Mouse (Mus musculus) erythroblast, embryonic 14.5 days (primary cell): ENCODE data around the gene Dpm1. TPM values are rescaled to one million over a fixed set of nuclear protein-coding genes. Genes with fewer than 3 reads are reported as not detected.
A peak's percentile ranks its signal among the peaks of the same experiment; 100 is the strongest.

Experiments used
- H3K27me3 ChIP-seq: 2 replicates; pipeline ENCODE4 v1.6.1; 2012; ENCODE audit warnings: inconsistent platforms; ENCODE audit not compliant: control insufficient read depth
- H3K36me3 ChIP-seq: 2 replicates; pipeline ENCODE4 v1.6.1; 2012; ENCODE audit warnings: mild to moderate bottlenecking, inconsistent platforms; ENCODE audit not compliant: control insufficient read depth
- H3K4me1 ChIP-seq: 2 replicates; pipeline ENCODE4 v1.6.1; 2012; ENCODE audit warnings: inconsistent platforms; ENCODE audit not compliant: control insufficient read depth
- H3K4me3 ChIP-seq: replicated peaks from 2 replicates; pipeline ENCODE3; 2012; ENCODE audit warnings: moderate library complexity, mild to moderate bottlenecking, inconsistent platforms
- H3K9me3 ChIP-seq: 2 replicates; pipeline ENCODE4 v1.6.1; 2012; ENCODE audit warnings: low read length, inconsistent platforms, mixed read lengths; ENCODE audit not compliant: control insufficient read depth
- GATA1 ChIP-seq: IDR thresholded peaks from 2 replicates; pipeline ENCODE4 v1.6.1; 2012; ENCODE audit warnings: low read length, inconsistent platforms, mixed read lengths
- TAL1 ChIP-seq: IDR thresholded peaks from 3 replicates; pipeline ENCODE4 v1.6.1; 2012; ENCODE audit warnings: low read length, inconsistent platforms, mixed read lengths
- polyA plus RNA-seq: library from polyadenylated mRNA; stranded (reverse); fragments of >175 nt; gene quantifications from 2 replicates; pipeline ENCODE4 v1.2.3, GENCODE M21; 2012

Gene Dpm1
- polyA plus RNA-seq, 1 experiment, result 9.1 TPM

DNA sequence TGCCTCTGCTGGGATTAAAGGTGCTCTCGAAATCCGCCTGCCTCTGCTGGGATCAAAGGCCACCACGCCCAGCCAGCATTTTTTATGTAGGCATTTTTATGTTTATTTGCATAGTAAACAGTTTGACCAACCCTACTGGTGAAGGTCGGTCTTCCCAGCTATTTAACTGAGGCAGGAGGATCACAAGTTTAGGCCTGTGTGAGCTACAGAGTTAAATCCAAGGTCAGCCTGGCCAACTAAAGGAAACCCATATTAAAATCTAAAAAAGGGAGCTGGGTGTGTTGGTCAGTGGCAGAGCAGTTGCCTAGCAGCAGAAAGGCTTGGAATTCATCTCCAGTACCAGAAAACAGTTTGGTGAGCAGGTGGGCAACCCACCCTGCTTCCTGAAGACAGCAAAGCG lies 2.9 kb upstream of the Dpm1 start:
- Histone ChIP-seq H3K36me3 (peaks cover 27% of the 10 kb centered on the region), H3K4me3 (no peak overlapping the region), H3K9me3 (0 out of 2 replicates have a peak, but pooled peaks cover 2% of the 10 kb centered on the region), H3K4me1 (peaks cover 37% of the 10 kb centered on the region), H3K27me3 (no peaks in the 10 kb centered on the region)
- TF ChIP-seq GATA1 (no peak), TAL1 (no peak)

DNA sequence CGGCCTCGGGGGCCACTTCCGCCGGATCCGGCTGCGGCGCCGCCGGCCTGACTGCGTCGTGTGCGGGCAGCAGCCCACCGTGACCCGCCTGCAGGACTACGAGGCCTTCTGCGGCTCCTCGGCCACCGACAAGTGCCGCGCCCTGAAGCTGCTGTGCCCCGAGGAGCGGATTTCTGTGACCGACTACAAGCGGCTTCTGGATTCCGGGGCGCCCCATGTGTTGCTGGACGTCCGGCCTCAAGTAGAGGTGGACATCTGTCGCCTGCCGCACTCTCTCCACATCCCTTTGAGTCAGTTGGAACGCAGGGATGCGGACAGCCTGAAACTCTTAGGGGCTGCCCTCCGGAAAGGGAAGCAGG lies 1.1 kb upstream of the Dpm1 start:
- TF ChIP-seq GATA1 (no peak), TAL1 (no peak)
- Histone ChIP-seq H3K36me3 (peaks cover 44% of the 10 kb centered on the region), H3K4me3 (peak overlapping the region; percentile 100), H3K9me3 (no peaks in the 10 kb centered on the region), H3K27me3 (no peaks in the 10 kb centered on the region), H3K4me1 (peaks cover 45% of the 10 kb centered on the region)

DNA sequence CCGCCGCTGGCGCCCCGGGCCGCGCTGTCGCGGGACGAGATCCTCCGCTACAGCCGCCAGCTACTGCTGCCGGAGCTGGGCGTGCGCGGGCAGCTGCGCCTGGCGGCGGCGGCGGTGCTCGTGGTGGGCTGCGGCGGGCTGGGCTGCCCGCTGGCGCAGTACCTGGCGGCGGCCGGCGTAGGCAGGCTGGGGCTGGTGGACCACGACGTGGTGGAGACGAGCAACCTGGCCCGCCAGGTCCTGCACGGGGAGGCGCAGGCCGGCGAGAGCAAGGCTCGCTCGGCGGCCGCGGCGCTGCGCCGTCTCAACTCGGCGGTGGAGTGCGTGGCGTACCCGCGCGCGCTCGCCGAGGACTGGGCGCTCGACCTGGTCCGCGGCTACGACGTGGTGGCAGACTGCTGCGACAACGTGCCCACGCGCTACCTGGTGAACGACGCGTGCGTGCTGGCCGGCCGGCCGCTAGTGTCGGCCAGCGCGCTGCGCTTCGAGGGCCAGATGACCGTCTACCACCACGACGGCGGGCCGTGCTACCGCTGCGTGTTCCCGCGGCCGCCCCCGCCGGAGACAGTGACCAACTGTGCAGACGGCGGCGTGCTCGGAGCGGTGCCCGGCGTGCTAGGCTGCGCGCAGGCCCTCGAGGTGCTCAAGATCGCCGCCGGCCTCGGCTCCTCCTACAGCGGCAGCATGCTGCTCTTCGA lies 531 bp upstream of the Dpm1 start:
- TF ChIP-seq GATA1 (no peak), TAL1 (no peak)
- H3K36me3 ChIP-seq, result peaks cover 49% of the 10 kb centered on the region
- no peaks in the 10 kb centered on the region for H3K27me3 ChIP-seq
- peak overlapping the region; percentile 100 for H3K4me3 ChIP-seq
- peaks cover 45% of the 10 kb centered on the region for H3K4me1 ChIP-seq
- H3K9me3 ChIP-seq, result no peaks in the 10 kb centered on the region

DNA sequence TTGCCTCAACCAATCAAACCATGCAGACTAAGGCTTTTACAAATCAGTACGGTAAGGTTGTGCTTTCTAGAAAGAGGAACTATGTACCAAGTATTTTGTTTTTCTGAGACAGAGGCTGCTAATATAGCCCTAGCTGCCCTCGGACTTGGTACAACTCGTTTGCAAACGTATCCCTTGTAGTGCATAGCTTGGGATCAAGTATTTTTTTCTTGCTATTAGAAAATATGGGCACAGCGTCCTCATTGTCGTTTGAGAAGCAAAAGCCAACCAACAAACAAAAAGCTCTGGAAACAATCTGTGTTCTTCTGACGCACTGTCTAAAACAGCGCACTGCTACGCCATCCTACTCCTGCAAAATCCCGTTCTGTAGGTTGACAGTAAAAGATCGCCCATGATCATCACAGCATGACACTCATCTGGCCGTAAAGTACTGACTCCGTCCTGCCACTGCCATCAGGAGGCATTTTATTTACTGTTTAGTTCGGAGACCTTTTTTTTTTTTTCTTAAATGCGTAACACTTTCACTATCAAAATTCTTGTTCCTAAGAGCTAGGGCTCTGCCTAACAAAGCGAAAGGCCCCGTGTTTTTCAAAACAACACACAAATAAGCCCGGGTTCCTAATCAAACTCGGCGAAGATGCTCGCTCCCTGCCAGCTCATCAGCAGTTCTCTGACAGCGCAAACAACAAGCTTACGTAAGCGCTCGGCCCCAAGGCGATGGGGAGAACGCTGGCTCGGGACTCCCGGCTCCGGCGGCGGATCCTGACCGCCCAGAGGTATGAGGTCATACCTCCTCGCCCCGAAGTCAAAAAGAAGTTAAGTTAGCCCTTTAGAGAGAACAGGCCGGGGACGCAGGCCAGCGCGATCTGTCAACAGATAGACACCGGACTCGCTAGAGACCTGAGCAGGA lies 1.0 kb downstream of the Dpm1 start:
- Histone ChIP-seq H3K4me1 (peaks cover 45% of the 10 kb centered on the region), H3K9me3 (no peaks in the 10 kb centered on the region), H3K4me3 (peak overlapping the region; percentile 100), H3K27me3 (no peaks in the 10 kb centered on the region), H3K36me3 (peaks cover 65% of the 10 kb centered on the region)
- TF ChIP-seq GATA1, result no peak
- TF ChIP-seq TAL1, result no peak

DNA sequence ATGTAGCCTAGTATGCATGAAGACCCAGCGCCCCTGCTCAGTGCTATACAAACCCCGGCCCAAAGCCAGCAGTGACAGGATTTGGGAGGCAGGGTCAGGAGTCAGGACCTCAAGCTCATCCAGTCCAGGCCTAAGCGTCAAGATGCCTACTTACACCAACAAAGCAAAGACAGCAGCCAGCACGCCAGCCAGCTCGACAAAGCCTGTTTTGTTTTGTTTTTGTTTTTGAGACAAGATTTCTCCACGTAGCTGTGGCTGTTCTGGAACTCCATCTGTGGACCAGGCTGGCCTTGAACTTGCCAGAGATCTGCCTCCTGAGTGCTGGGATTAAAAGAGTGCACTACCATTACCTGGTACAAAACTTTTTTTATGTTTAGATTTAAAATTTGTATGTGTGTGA lies 7.1 kb downstream of the Dpm1 start:
- Histone ChIP-seq H3K4me3 (no peak overlapping the region), H3K36me3 (peaks cover 95% of the 10 kb centered on the region), H3K4me1 (peaks cover 14% of the 10 kb centered on the region), H3K9me3 (no peaks in the 10 kb centered on the region), H3K27me3 (no peaks in the 10 kb centered on the region)
- TF ChIP-seq GATA1, result no peak
- no peak for TF ChIP-seq TAL1

DNA sequence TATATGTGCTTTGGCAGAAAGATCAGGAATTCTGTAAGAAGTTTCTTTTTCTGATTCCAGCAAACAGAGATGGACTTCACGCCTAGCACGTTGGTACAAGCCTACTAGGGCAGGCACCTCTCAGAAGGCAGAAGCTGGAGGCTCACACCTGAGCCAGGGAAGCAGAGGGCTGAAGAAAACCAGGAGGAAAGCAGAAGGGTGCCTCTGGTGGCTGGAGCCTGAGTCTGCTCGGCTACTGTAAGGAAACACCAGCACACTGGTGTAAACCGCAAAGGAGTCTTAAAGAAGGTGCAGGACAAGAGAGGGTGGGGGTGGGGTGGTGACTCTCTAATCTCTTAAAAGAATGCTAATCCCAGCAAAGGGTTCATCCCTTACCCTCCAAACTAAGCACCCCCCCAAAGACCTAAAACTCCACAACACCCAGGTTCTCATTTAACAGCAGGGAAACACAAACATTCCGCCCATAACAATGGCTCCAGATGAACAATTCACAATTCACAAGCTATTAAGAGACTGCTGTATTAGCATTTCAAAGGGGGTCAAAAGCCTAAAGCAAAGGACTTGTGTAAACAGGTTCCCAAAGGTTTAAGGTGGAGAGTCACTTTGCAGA lies 16.5 kb downstream of the Dpm1 start:
- no peaks in the 10 kb centered on the region for H3K9me3 ChIP-seq

DNA sequence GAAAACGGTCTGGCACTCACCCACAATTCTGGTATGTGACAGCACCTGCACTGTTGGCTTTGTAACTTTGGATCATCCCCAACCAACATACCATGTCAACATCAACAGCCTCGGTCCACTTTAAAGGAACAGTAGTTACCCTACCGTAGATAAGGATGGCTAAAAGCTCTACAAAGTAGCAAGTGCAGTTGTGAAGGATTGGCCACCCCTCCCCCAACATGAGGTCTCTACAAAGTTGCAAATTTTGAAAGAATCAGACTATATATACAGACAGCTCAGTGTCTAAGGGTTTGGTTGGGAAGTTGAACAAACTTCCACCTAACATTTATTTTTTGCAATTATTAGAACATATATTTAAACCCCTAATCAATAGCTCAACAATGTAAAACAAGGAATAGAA lies 22.5 kb downstream of the Dpm1 start:
- H3K9me3 ChIP-seq, result no peaks in the 10 kb centered on the region

More for the DNA sequence above, 16.5 kb downstream of the Dpm1 start:
- H3K36me3 ChIP-seq, result peaks cover 98% of the 10 kb centered on the region
- TF ChIP-seq GATA1 (no peak), TAL1 (no peak)
- H3K27me3 ChIP-seq, result no peaks in the 10 kb centered on the region
- no peaks in the 10 kb centered on the region for H3K4me1 ChIP-seq
- no peak overlapping the region for H3K4me3 ChIP-seq

DNA sequence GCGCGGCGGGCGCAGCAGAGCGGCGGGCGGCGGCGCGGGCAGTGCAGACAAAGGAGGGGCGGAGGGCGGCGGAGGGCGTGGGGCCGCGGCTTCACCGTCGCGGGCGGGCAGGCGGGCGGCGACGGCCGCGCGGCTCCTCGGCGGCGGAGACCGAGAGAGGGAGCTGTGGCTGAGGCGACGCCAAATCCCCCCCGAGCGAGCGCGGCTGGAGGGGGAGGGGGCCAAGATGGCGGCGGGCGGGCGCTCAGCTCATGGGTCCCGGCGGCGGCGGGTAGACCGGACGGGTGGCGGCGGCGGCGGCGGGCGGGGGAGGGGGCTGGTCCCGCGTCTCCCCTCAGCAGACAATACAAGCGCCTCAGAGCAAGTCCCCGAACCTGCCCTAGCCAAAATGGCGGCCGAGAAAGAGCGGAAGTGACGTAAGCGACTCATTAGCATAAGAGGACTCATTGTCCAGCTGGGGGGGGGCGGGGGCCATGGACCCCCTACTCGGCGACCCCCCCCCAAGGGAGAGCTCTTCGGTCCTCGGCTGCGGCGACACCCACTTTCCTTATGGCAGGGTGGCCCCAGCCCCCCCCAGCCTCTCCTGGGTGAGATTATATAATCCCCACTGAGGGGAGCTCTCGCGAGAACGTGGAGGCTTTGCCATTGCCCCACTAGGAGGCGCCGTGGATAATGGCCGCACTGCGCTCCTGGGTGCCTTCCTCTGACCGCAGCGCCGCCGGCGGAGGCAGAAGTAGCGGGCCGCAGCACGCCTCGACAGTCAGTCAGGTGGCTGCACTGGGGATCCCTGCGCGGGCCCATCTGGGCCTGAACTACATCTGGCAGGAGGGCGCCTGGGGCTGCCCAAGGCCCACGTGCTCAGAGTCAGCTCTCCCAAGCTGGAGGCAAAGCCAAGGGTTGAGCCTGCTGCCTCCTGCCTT lies 23.4 kb downstream of the Dpm1 start, which contains the start of gene Adnp:
Gene Adnp, minus strand, starts transcription at position 388 of the 920 bp plus-strand sequence.
- TF ChIP-seq TAL1 (no peak), GATA1 (no peak)
- peaks cover 39% of the 10 kb centered on the region for H3K4me1 ChIP-seq
- H3K36me3 ChIP-seq, result peaks cover 80% of the 10 kb centered on the region
- H3K4me3 ChIP-seq, result peak within 1 kb of the TSS; percentile 97
- H3K9me3 ChIP-seq, result no peaks in the 10 kb centered on the region
- no peaks in the 10 kb centered on the region for H3K27me3 ChIP-seq

More for the DNA sequence above, 22.5 kb downstream of the Dpm1 start:
- peaks cover 81% of the 10 kb centered on the region for H3K36me3 ChIP-seq
- peak overlapping the region; percentile 97 for H3K4me3 ChIP-seq
- H3K4me1 ChIP-seq, result peaks cover 36% of the 10 kb centered on the region
- no peaks in the 10 kb centered on the region for H3K27me3 ChIP-seq
- TF ChIP-seq TAL1, result no peak
- TF ChIP-seq GATA1, result no peak
